Mouse (Mus musculus): ENCODE results near the gene Olfr822.
"Not testable (repeated sequence)": the region's sequence is repeated elsewhere in the genome, so short reads cannot be mapped to it uniquely, and the experiment has no call there.

The Olfr822 gene

GRCm38 (mm10) chr10:130070910-130071309 is at the start of gene Olfr822:
Gene Olfr822 (plus strand): TSS chr10:130071210.
- DNase-seq (ENCODE audit: low spot score): no peak

GRCm38 (mm10) chr10:130030048-130030447 is 41.0 kb upstream of the Olfr822 start, which contains the start of gene Olfr821:
Gene Olfr821 (plus strand): TSS chr10:130030348.
- DNase-seq (ENCODE audit: low spot score): no peak

- no peak for DNase-seq (ENCODE audit: low spot score)
Observed at GRCm38 (mm10) chr10:130037096-130037495, 33.9 kb upstream of the Olfr822 start.

DNA sequence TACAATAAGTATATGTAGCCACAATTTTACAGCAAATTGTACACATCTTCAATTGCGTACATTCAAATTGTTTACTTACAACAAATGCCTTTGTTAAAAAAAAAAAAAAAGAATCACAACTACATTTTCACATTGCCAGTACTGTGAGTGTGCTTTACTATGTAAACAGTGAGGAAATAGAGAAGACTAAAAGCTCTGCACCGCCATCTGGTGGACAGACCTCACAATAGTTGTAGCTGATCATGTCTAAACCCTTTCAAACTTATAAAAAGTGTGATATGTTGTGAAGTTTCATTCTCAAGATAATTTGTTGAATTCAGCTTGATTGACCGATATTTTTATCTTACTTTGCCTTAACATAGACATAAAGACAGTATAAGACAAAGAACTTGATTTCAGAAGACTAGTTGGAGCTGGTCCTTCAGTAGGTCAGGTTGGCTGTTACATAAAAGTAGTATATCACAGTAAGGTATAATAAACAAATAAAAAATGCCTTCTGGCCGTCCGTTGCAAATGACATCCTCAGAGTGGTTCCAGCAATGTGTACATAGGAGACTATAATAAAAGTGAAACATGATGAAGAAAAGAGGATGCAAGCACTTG is 21.9 kb downstream of the Olfr822 start:
- peak; percentile 44 for DNase-seq (ENCODE audit: low spot score)

DNA sequence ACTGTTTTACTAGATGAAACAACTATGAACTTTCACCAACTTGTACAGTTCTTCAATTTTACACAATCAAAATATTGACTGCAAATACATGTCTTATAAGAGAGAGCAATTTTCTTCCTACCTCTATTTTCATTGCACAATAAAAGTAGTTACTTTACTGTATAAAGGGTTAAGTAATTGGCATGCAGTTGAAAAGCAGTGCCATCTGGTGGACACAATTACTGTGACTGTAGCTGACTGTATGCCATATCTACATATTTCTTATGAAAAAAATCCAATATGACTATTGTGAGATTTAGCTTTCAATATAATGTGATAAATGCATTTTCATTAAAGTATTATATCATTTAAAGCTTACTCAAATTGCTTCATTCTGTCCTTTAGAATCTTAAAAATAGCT is 25.1 kb downstream of the Olfr822 start:
- DNase-seq (ENCODE audit: low spot score): no peak

DNA sequence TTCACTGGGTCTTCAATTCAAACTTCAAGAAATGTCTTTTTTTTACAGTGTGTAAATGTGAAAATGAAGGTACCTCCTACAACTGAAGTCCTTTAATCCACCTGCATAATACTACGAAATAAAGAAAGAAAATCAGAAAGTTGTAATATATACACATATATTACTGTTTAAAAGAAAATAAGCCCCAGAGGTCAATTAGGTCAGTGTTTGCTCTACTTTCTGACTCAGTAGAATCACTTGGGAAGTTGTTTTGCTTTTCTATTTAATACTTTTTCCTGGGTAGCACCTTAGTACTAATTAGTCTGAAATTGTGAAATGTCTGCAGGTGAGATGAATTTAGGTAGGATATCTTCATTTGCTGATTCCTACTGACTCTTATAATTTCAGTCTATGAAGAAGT is 44.3 kb downstream of the Olfr822 start, which contains the start of gene Olfr823:
Gene Olfr823 (minus strand): TSS at position 101 of the 400 bp plus-strand sequence.
- DNase-seq (ENCODE audit: low spot score): not testable (repeated sequence)

- DNase-seq (ENCODE audit: low spot score): not testable (repeated sequence)
Observed at GRCm38 (mm10) chr10:130116045-130116444, 45.0 kb downstream of the Olfr822 start.

Measured in urinary bladder, postnatal 25 days (tissue).